Mouse (Mus musculus): ENCODE measurements around the gene Abcb10.

DNA sequence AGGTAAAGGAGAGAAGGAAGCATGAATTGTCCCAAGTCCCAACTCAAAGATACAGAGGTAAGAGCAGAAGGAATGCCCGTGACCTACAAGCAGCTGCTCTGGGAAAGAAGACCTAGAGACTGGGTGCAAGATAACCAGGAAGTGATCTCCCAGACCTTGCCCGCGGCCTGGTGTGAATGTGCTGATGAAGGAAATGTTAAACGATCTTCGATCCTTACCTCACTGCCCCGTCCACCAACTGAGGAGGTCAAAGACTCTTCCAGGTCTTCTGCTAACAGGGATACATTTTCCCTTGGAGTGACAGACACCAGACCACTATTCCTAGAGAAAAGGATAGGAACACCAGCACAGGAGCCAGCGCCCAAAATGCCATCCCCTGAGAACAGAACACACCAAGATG lies 53.9 kb downstream of the Abcb10 start:
- no peak for TF ChIP-seq CTCF (IDR thresholded peaks at IDR 0.05; ENCODE audit: low read depth)
- TF ChIP-seq EP300 (IDR thresholded peaks at IDR 0.05; ENCODE audit: low read depth): no peak
